Mouse (Mus musculus): ENCODE data around the gene Pde4b. TPM values are rescaled to one million over a fixed set of nuclear protein-coding genes. Genes with fewer than 3 reads are reported as not detected.

The Pde4b gene
- total RNA-seq, 2 experiments from 2014 or later: 119 to 125 TPM

GRCm38 (mm10) chr4:102589537-102590031, 502.2 kb downstream of the Pde4b start:
- peak; percentile 48 to 62 for DNase-seq (ENCODE audit: low spot score in 2 of 2)

- DNase-seq (ENCODE audit: low spot score in 2 of 2): peak; percentile 50 to 60
Measured at GRCm38 (mm10) chr4:102591798-102592197, 504.5 kb downstream of the Pde4b start.

GRCm38 (mm10) chr4:102592541-102592940, 505.2 kb downstream of the Pde4b start:
- no peak for DNase-seq (ENCODE audit: low spot score in 2 of 2)

- no peak for DNase-seq (ENCODE audit: low spot score in 2 of 2)
Measured at GRCm38 (mm10) chr4:102593631-102594030, 506.3 kb downstream of the Pde4b start.

GRCm38 (mm10) chr4:102594506-102594905, 507.2 kb downstream of the Pde4b start:
- no peak for DNase-seq (ENCODE audit: low spot score in 2 of 2)

- no peak for DNase-seq (ENCODE audit: low spot score in 2 of 2)
Measured at GRCm38 (mm10) chr4:102603968-102604367, 516.6 kb downstream of the Pde4b start.

GRCm38 (mm10) chr4:102605231-102605630, 517.9 kb downstream of the Pde4b start:
- no peak for DNase-seq (ENCODE audit: low spot score in 2 of 2)

GRCm38 (mm10) chr4:102605722-102606341, 518.5 kb downstream of the Pde4b start:
- no peak for DNase-seq (ENCODE audit: low spot score in 2 of 2)

GRCm38 (mm10) chr4:102606825-102607224, 519.5 kb downstream of the Pde4b start:
- no peak for DNase-seq (ENCODE audit: low spot score in 2 of 2)

GRCm38 (mm10) chr4:102607744-102608416, 520.5 kb downstream of the Pde4b start:
- DNase-seq (ENCODE audit: low spot score in 2 of 2): peak; percentile 48 to 49

- DNase-seq (ENCODE audit: low spot score in 2 of 2): no peak
Measured at GRCm38 (mm10) chr4:102612596-102612995, 525.3 kb downstream of the Pde4b start.

GRCm38 (mm10) chr4:102617774-102618173, 530.4 kb downstream of the Pde4b start:
- DNase-seq (ENCODE audit: low spot score in 2 of 2): no peak

- DNase-seq (ENCODE audit: low spot score in 2 of 2): no peak
Measured at GRCm38 (mm10) chr4:102618609-102619008, 531.3 kb downstream of the Pde4b start.

- DNase-seq (ENCODE audit: low spot score in 2 of 2): no peak
Measured at GRCm38 (mm10) chr4:102620179-102620910, 533.0 kb downstream of the Pde4b start.

GRCm38 (mm10) chr4:102621120-102621519, 533.8 kb downstream of the Pde4b start:
- DNase-seq (ENCODE audit: low spot score in 2 of 2): no peak

- no peak for DNase-seq (ENCODE audit: low spot score in 2 of 2)
Measured at GRCm38 (mm10) chr4:102622977-102623376, 535.6 kb downstream of the Pde4b start.

- no peak for DNase-seq (ENCODE audit: low spot score in 2 of 2)
Measured at GRCm38 (mm10) chr4:102623789-102624611, 536.7 kb downstream of the Pde4b start.

GRCm38 (mm10) chr4:102624937-102625336, 537.6 kb downstream of the Pde4b start:
- DNase-seq (ENCODE audit: low spot score in 2 of 2): no peak

GRCm38 (mm10) chr4:102627799-102628198, 540.5 kb downstream of the Pde4b start:
- no peak for DNase-seq (ENCODE audit: low spot score in 2 of 2)

GRCm38 (mm10) chr4:102629621-102630020, 542.3 kb downstream of the Pde4b start:
- no peak for DNase-seq (ENCODE audit: low spot score in 2 of 2)

GRCm38 (mm10) chr4:102630261-102630660, 542.9 kb downstream of the Pde4b start:
- no peak for DNase-seq (ENCODE audit: low spot score in 2 of 2)

Data from left cerebral cortex, adult 18-20 months (tissue).